Mouse (Mus musculus): ENCODE results near the gene Cacng6. TPM values are rescaled to one million over a fixed set of nuclear protein-coding genes. Genes with fewer than 3 reads are reported as not detected.

Gene Cacng6
- polyA plus RNA-seq, 2 experiments: 8.9 to 10.0 TPM

DNA sequence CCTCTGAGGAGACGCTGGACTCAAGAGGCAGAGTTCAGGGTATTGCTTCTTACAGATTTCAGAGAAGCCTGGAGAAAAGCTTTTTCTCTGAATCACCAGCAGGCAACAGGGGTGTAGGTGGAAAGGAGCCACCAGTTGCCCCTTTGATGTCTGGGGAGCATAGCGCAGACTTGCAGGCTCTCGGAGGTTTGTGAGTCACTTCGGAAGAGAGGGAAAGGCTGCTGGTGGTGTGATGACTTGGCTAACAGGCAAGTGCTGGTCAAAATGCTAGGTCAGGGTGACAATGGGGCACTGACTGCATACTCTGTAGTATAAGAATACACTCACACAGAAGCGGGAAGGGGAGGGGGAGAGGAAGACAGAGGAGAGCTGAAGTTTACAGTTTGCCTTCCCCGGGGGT is 27.2 kb downstream of the Cacng6 start:
- no peak overlapping the region for H3K4me2 ChIP-seq (replicated peaks; ENCODE audit: low read depth, low read length, severe bottlenecking)
- no peak overlapping the region for H3K4me3 ChIP-seq (replicated peaks; ENCODE audit: low read length)
- ATAC-seq (ENCODE audit: low FRiP score, low read depth): no peak
- no peak overlapping the region for H3K27ac ChIP-seq (replicated peaks; ENCODE audit: low read depth, low read length)
- DNase-seq (ENCODE audit: low spot score): no peak
- no peaks in the 10 kb centered on the region for H3K9me3 ChIP-seq (ENCODE audit: control insufficient read depth, low read length)
- H3K27me3 ChIP-seq (ENCODE audit: control insufficient read depth, insufficient read depth, low read length): no peaks in the 10 kb centered on the region
- WGBS: 28% methylated on average over 6 of the region's 6 CpGs
- no peaks in the 10 kb centered on the region for H3K4me1 ChIP-seq (ENCODE audit: control insufficient read depth, insufficient read depth, low read length)
- H3K36me3 ChIP-seq (ENCODE audit: control insufficient read depth, insufficient read depth, low read length): no peaks in the 10 kb centered on the region
- H3K9ac ChIP-seq (ENCODE audit: low read depth, low read length, severe bottlenecking): no peak overlapping the region
- no peak for TF ChIP-seq POLR2A (IDR thresholded peaks at IDR 0.05; ENCODE audit: borderline replicate concordance, extremely low read depth, insufficient read depth, insufficient read length)

- Histone ChIP-seq H3K4me3 (replicated peaks; ENCODE audit: low read length) (no peak overlapping the region), H3K4me1 (ENCODE audit: control insufficient read depth, insufficient read depth, low read length) (no peaks in the 10 kb centered on the region), H3K9me3 (ENCODE audit: control insufficient read depth, low read length) (no peaks in the 10 kb centered on the region), H3K27ac (replicated peaks; ENCODE audit: low read depth, low read length) (no peak overlapping the region), H3K36me3 (ENCODE audit: control insufficient read depth, insufficient read depth, low read length) (no peaks in the 10 kb centered on the region), H3K4me2 (replicated peaks; ENCODE audit: low read depth, low read length, severe bottlenecking) (no peak overlapping the region), H3K27me3 (ENCODE audit: control insufficient read depth, insufficient read depth, low read length) (no peaks in the 10 kb centered on the region), H3K9ac (ENCODE audit: low read depth, low read length, severe bottlenecking) (no peak overlapping the region)
- ATAC-seq (ENCODE audit: low FRiP score, low read depth): no peak
- TF ChIP-seq POLR2A (IDR thresholded peaks at IDR 0.05; ENCODE audit: borderline replicate concordance, extremely low read depth, insufficient read depth, insufficient read length): no peak
- DNase-seq (ENCODE audit: low spot score): no peak
- WGBS: 39% methylated on average over 12 of the region's 12 CpGs
These were observed 29.0 kb downstream of the Cacng6 start for GRCm38 (mm10) chr7:3452821-3453485.

DNA sequence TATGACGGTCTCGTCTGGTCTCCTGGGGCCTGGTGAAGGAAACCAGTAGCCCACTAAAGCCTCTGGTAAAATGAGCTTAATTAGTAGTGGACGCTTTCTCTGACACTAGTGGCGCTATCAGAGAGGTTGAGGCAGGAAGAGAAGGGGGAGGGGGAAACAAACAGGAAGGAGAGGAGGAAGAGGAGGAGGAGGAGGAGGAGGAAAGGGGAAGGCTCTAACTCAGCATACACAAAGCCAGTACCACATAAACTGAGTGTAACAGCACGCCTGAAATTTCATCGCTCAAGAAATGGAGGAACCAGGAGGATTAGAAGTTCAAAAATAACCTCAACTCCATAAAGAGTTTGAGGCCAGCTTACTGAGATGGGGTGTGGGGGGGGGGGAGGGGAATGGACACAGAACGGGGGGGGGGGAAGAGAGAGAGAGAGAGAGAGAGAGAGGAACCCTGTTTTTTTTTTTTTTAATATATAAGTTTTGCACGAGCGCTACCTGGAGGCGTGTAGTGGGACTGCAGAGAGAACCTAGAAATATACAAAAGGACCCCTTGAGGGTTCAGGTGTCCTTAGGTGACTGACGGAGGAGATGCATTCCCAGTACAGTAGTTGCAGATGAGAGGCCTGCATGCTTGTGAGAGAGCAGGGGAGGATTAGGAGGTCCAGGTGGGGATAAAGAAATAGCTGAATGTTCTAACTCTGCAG is 29.6 kb downstream of the Cacng6 start:
- Histone ChIP-seq H3K9me3 (ENCODE audit: control insufficient read depth, low read length) (no peaks in the 10 kb centered on the region), H3K4me3 (replicated peaks; ENCODE audit: low read length) (no peak overlapping the region), H3K27me3 (ENCODE audit: control insufficient read depth, insufficient read depth, low read length) (no peaks in the 10 kb centered on the region), H3K27ac (replicated peaks; ENCODE audit: low read depth, low read length) (no peak overlapping the region), H3K4me1 (ENCODE audit: control insufficient read depth, insufficient read depth, low read length) (no peaks in the 10 kb centered on the region), H3K4me2 (replicated peaks; ENCODE audit: low read depth, low read length, severe bottlenecking) (no peak overlapping the region), H3K36me3 (ENCODE audit: control insufficient read depth, insufficient read depth, low read length) (no peaks in the 10 kb centered on the region), H3K9ac (ENCODE audit: low read depth, low read length, severe bottlenecking) (no peak overlapping the region)
- ATAC-seq (ENCODE audit: low FRiP score, low read depth): no peak
- peak; percentile 18 for DNase-seq (ENCODE audit: low spot score)
- no peak for TF ChIP-seq POLR2A (IDR thresholded peaks at IDR 0.05; ENCODE audit: borderline replicate concordance, extremely low read depth, insufficient read depth, insufficient read length)
- 40% methylated on average over 11 of the region's 11 CpGs for WGBS

GRCm38 (mm10) chr7:3457111-3457840 is 33.3 kb downstream of the Cacng6 start:
- H3K9me3 ChIP-seq (ENCODE audit: control insufficient read depth, low read length): no peaks in the 10 kb centered on the region
- ATAC-seq (ENCODE audit: low FRiP score, low read depth): no peak
- H3K4me3 ChIP-seq (replicated peaks; ENCODE audit: low read length): no peak overlapping the region
- no peaks in the 10 kb centered on the region for H3K36me3 ChIP-seq (ENCODE audit: control insufficient read depth, insufficient read depth, low read length)
- 92% methylated on average over 10 of the region's 10 CpGs for WGBS
- no peak overlapping the region for H3K4me2 ChIP-seq (replicated peaks; ENCODE audit: low read depth, low read length, severe bottlenecking)
- no peaks in the 10 kb centered on the region for H3K27me3 ChIP-seq (ENCODE audit: control insufficient read depth, insufficient read depth, low read length)
- no peak overlapping the region for H3K9ac ChIP-seq (ENCODE audit: low read depth, low read length, severe bottlenecking)
- no peaks in the 10 kb centered on the region for H3K4me1 ChIP-seq (ENCODE audit: control insufficient read depth, insufficient read depth, low read length)
- TF ChIP-seq POLR2A (IDR thresholded peaks at IDR 0.05; ENCODE audit: borderline replicate concordance, extremely low read depth, insufficient read depth, insufficient read length): no peak
- H3K27ac ChIP-seq (replicated peaks; ENCODE audit: low read depth, low read length): no peak overlapping the region
- peak; percentile 30 for DNase-seq (ENCODE audit: low spot score)

DNA sequence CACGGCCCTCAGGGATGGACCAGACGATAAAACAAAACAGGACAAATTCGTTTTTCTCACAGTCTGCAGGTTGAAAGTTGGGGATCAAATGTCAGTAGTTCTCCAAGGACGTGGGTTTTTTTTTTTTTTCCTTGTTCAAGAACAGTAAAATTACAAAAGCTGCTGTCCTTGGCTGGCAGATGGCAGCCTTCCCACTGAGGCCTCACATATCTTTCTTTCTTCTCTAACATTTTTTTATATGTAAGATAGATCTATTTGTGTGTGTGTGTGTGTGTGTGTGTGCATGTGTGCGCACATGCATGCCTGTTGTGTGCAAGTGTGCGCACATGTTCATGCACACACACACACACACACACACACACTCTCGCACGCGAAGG is 33.8 kb downstream of the Cacng6 start:
- H3K27me3 ChIP-seq (ENCODE audit: control insufficient read depth, insufficient read depth, low read length): no peaks in the 10 kb centered on the region
- H3K27ac ChIP-seq (replicated peaks; ENCODE audit: low read depth, low read length): no peak overlapping the region
- 70% methylated on average over 9 of the region's 9 CpGs for WGBS
- TF ChIP-seq POLR2A (IDR thresholded peaks at IDR 0.05; ENCODE audit: borderline replicate concordance, extremely low read depth, insufficient read depth, insufficient read length): no peak
- ATAC-seq (ENCODE audit: low FRiP score, low read depth): no peak
- no peak overlapping the region for H3K4me2 ChIP-seq (replicated peaks; ENCODE audit: low read depth, low read length, severe bottlenecking)
- H3K36me3 ChIP-seq (ENCODE audit: control insufficient read depth, insufficient read depth, low read length): no peaks in the 10 kb centered on the region
- H3K9me3 ChIP-seq (ENCODE audit: control insufficient read depth, low read length): no peaks in the 10 kb centered on the region
- no peak overlapping the region for H3K9ac ChIP-seq (ENCODE audit: low read depth, low read length, severe bottlenecking)
- no peaks in the 10 kb centered on the region for H3K4me1 ChIP-seq (ENCODE audit: control insufficient read depth, insufficient read depth, low read length)
- no peak for DNase-seq (ENCODE audit: low spot score)
- no peak overlapping the region for H3K4me3 ChIP-seq (replicated peaks; ENCODE audit: low read length)
